Mouse (Mus musculus) liver, embryonic 11.5 days (tissue): Measurements from ENCODE around the gene Rtn4r. TPM values are rescaled to one million over a fixed set of nuclear protein-coding genes. Genes with fewer than 3 reads are reported as not detected.

Source experiments
- ATAC-seq: fragments of 200-750 bp; cut with Nextera tagmentation; replicated peaks from 2 replicates; pipeline ENCODE4 v1.8.0; 2017; ENCODE audit warnings: moderate number of reproducible peaks, mild to moderate bottlenecking, moderate TSS enrichment, moderate library complexity; ENCODE audit not compliant: low FRiP score
- DNase-seq: peaks from one replicate; pipeline ENCODE4 v3.0.0-alpha.2; 2017; ENCODE audit warnings: low spot score
- H3K27ac ChIP-seq: fragments of 300-500 bp; sonication (generic); 2 replicates; pipeline ENCODE4 v1.5.1; 2014; ENCODE audit warnings: mild to moderate bottlenecking, low read depth, low read length, control low read depth
- H3K27me3 ChIP-seq: fragments of 300-500 bp; sonication (generic); replicated peaks from 2 replicates; pipeline ENCODE4 v1.6.1; 2014; ENCODE audit warnings: low read length, mixed read lengths; ENCODE audit not compliant: control insufficient read depth, insufficient read depth
- H3K36me3 ChIP-seq: fragments of 300-500 bp; sonication (generic); 2 replicates; pipeline ENCODE4 v1.6.1; 2014; ENCODE audit warnings: mild to moderate bottlenecking, low read length, moderate library complexity, mixed read lengths; ENCODE audit not compliant: control insufficient read depth, insufficient read depth
- H3K4me1 ChIP-seq: fragments of 300-500 bp; sonication (generic); replicated peaks from 2 replicates; pipeline ENCODE4 v1.6.1; 2014; ENCODE audit warnings: low read length, mixed read lengths; ENCODE audit not compliant: control insufficient read depth, insufficient read depth
- H3K4me2 ChIP-seq: fragments of 300-500 bp; sonication (generic); 2 replicates; pipeline ENCODE4 v1.6.1; 2014; ENCODE audit warnings: mild to moderate bottlenecking, control low read depth, moderate library complexity
- H3K4me3 ChIP-seq: fragments of 300-500 bp; sonication (generic); 2 replicates; pipeline ENCODE4 v1.5.1; 2014; ENCODE audit warnings: low read depth, low read length, control low read depth
- H3K9ac ChIP-seq: fragments of 300-500 bp; sonication (generic); 2 replicates; pipeline ENCODE4 v1.6.1; 2014; ENCODE audit warnings: low read depth, low read length, control low read depth
- H3K9me3 ChIP-seq: fragments of 300-500 bp; sonication (generic); 2 replicates; pipeline ENCODE4 v1.6.1; 2016; ENCODE audit warnings: low read length, inconsistent platforms, mixed read lengths; ENCODE audit not compliant: control insufficient read depth
- WGBS: fragments of 180-500 bp; shearing (Covaris S2); extraction: QIAGEN DNeasy Blood & Tissue Kit; methylation state at CpG from one replicate; pipeline ENCODE4 v1.1.7; 2014; 5-methylcytosine and 5-hydroxymethylcytosine counted together
- polyA plus RNA-seq: library from polyadenylated mRNA; unstranded; fragments of >200 nt; fragmentation: Nextera tagmentation; extraction: Ambion mirVana; gene quantifications from 2 replicates; pipeline ENCODE4 v1.2.1, GENCODE M21; 2014

The Rtn4r gene
- polyA plus RNA-seq, 1 experiment from 2014 or later = 0.96 TPM

- ATAC-seq = no peak
- peak overlapping the region; percentile 87; the same call in 1 of the 2 replicates for H3K4me2 ChIP-seq
- 65% methylated on average over 6 of the region's 6 CpGs for WGBS
Measured at GRCm38 (mm10) chr16:18128564-18128935, 1.1 kb downstream of the Rtn4r start.

GRCm38 (mm10) chr16:18129413-18129812, 2.0 kb downstream of the Rtn4r start:
- Histone ChIP-seq H3K27me3 (peaks cover 45% of the 10 kb centered on the region), H3K36me3 (no peaks in the 10 kb centered on the region), H3K9me3 (no peaks in the 10 kb centered on the region), H3K4me2 (no peak overlapping the region), H3K4me3 (no peak overlapping the region), H3K9ac (no peak overlapping the region), H3K4me1 (peaks cover 5% of the 10 kb centered on the region; the same call in 1 of the 2 replicates), H3K27ac (no peak overlapping the region)
- ATAC-seq (no peak), DNase-seq (no peak)
- 59% methylated on average over 5 of the region's 5 CpGs for WGBS

More at GRCm38 (mm10) chr16:18128564-18128935, 1.1 kb downstream of the Rtn4r start:
- Histone ChIP-seq H3K4me3 (no peak overlapping the region), H3K9me3 (no peaks in the 10 kb centered on the region), H3K27ac (no peak overlapping the region), H3K27me3 (peaks cover 47% of the 10 kb centered on the region), H3K4me1 (peaks cover 5% of the 10 kb centered on the region; the same call in 1 of the 2 replicates), H3K9ac (no peak overlapping the region), H3K36me3 (no peaks in the 10 kb centered on the region)
- DNase-seq = no peak

GRCm38 (mm10) chr16:18130288-18130687, 2.8 kb downstream of the Rtn4r start:
- peaks cover 42% of the 10 kb centered on the region for H3K27me3 ChIP-seq
- DNase-seq (no peak), ATAC-seq (no peak)
- H3K4me1 ChIP-seq = peaks cover 12% of the 10 kb centered on the region
- H3K4me3 ChIP-seq = no peak overlapping the region
- no peaks in the 10 kb centered on the region for H3K9me3 ChIP-seq
- H3K4me2 ChIP-seq = no peak overlapping the region
- no peak overlapping the region for H3K27ac ChIP-seq
- H3K9ac ChIP-seq = no peak overlapping the region
- WGBS = 54% methylated on average over 4 of the region's 4 CpGs
- H3K36me3 ChIP-seq = no peaks in the 10 kb centered on the region

DNA sequence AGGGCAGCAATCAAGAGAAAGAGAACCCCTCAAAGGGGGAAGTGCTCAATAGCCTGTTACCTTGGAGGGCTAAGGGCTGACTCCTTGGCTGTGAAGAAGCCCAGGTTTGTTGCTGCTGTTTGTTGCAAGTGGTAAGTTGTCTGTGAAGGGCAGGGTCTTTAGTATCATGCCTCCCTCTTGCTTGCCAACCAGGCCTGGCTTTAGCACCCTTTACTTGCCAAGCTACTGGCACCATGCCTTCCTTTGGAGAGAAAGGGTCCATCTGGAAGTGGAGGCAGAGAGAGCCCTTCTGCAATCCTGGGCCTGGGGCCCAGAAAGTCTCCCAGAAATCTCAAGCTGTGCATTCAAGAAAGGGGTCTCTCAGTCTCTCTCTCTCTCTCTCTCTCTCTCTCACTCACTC, 3.3 kb downstream of the Rtn4r start:
- Histone ChIP-seq H3K4me1 (peaks cover 16% of the 10 kb centered on the region), H3K27me3 (peaks cover 42% of the 10 kb centered on the region), H3K4me3 (no peak overlapping the region), H3K9me3 (no peaks in the 10 kb centered on the region), H3K27ac (no peak overlapping the region), H3K9ac (no peak overlapping the region), H3K36me3 (no peaks in the 10 kb centered on the region), H3K4me2 (no peak overlapping the region)
- ATAC-seq (no peak), DNase-seq (no peak)

DNA sequence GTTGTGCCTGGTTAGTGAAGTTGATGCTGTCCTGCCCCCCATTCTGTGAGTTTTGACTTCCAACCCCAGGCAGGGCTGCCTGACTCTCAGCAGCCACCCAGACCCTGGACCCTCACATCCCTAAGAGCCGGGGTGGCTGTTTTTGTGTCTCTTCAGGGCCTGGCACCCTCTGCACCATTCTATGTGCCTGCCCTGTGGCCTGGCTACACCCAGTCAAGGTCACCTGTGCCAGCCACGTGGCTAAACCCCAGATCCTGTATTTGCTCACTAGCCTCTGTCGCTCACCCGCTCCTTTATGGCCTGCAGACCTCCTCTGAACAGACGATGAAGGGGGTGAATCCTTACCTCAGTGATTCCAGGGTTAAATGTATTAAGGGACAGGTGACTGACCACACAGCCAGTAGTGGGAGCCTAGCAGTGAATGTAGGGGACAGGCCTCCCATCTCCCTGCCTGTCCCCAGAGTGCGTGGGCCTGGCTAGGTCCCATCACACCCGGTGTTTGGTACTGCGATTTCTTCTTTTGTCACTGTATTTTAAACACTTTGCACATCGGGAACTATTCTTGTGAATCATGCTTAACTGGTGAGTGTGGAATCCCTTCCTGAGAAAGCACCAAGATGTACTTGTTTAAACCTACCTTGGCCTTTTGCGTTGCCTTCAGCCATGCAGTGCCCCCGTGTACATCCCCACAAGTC, 4.0 kb downstream of the Rtn4r start:
- Histone ChIP-seq H3K27me3 (peaks cover 37% of the 10 kb centered on the region), H3K4me1 (peaks cover 17% of the 10 kb centered on the region), H3K4me2 (no peak overlapping the region), H3K36me3 (no peaks in the 10 kb centered on the region), H3K4me3 (no peak overlapping the region), H3K9me3 (no peaks in the 10 kb centered on the region), H3K9ac (no peak overlapping the region), H3K27ac (no peak overlapping the region)
- ATAC-seq (no peak), DNase-seq (no peak)
- WGBS = 79% methylated on average over 11 of the region's 11 CpGs

- Histone ChIP-seq H3K36me3 (no peaks in the 10 kb centered on the region), H3K9ac (no peak overlapping the region), H3K9me3 (no peaks in the 10 kb centered on the region), H3K27ac (no peak overlapping the region), H3K27me3 (peaks cover 30% of the 10 kb centered on the region), H3K4me2 (no peak overlapping the region), H3K4me3 (no peak overlapping the region), H3K4me1 (peaks cover 17% of the 10 kb centered on the region)
- no peak for ATAC-seq
- 72% methylated on average over 1 of the region's 1 CpGs for WGBS
- no peak for DNase-seq
Measured at GRCm38 (mm10) chr16:18132026-18132425, 4.6 kb downstream of the Rtn4r start.

DNA sequence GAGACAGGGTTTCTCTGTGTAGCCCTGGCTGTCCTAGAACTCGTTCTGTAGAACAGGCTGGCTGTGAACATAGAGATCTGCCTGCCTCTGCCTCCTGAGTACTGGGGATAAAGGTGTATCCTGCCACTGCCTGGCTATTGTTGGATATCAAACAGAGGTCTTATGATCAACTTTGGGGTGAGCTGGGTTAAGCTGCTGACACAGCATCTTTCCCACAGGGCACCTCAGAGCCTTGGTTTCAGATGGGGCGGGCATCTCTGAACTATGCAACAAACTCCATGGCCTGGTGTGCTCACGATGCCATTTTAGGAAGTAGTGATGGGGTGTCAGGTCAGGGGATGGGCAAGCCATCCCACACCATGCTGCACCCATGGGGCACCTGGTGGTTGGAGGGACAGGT, 5.1 kb downstream of the Rtn4r start:
- H3K4me2 ChIP-seq = no peak overlapping the region
- peaks cover 17% of the 10 kb centered on the region for H3K4me1 ChIP-seq
- no peak overlapping the region for H3K9ac ChIP-seq
- H3K27me3 ChIP-seq = peaks cover 25% of the 10 kb centered on the region
- no peak overlapping the region for H3K27ac ChIP-seq
- 76% methylated on average over 3 of the region's 3 CpGs for WGBS
- DNase-seq (no peak), ATAC-seq (no peak)
- H3K9me3 ChIP-seq = no peaks in the 10 kb centered on the region
- no peak overlapping the region for H3K4me3 ChIP-seq
- no peaks in the 10 kb centered on the region for H3K36me3 ChIP-seq

DNA sequence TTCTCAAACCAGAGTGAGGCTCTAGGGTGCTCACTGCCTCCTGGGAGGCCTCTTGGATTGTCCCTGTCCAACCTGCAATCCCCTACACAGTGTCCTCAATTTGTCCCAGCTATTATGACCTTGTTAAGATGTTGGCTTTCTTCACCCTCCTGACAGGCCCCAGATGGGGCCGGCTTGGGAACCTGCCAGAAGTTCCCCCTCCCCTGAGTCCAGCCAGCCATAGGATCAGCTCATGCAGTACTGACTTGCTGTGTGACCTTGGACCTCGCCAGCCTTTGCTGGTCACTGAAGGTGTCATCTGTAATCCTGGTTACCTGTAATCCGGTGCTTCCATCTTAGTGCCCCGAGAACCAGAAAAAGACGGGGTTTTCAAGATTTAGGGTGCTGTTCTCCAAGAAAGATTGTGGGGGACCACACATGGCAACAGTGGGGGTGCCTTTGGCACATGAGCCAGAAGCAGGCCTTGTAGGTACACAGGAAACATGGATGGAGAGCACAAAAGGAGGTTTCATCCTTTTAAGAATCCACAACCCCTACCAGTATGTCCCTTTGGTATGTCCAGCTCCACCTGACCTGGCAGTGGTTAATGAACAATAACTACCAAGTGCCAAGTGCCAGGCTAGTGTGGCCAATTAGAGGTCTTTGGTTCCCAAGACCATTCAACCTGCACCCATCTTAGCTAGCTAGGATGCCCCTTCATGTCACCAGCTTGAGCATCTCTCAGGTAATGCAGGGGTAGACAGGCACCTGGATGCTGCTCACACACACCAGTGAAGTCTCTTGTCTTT, 5.9 kb downstream of the Rtn4r start:
- Histone ChIP-seq H3K27me3 (peaks cover 17% of the 10 kb centered on the region), H3K27ac (no peak overlapping the region), H3K4me2 (no peak overlapping the region), H3K4me1 (peaks cover 12% of the 10 kb centered on the region), H3K4me3 (no peak overlapping the region), H3K36me3 (no peaks in the 10 kb centered on the region), H3K9ac (no peak overlapping the region), H3K9me3 (no peaks in the 10 kb centered on the region)
- DNase-seq = no peak
- WGBS = 77% methylated on average over 5 of the region's 5 CpGs
- ATAC-seq = no peak

DNA sequence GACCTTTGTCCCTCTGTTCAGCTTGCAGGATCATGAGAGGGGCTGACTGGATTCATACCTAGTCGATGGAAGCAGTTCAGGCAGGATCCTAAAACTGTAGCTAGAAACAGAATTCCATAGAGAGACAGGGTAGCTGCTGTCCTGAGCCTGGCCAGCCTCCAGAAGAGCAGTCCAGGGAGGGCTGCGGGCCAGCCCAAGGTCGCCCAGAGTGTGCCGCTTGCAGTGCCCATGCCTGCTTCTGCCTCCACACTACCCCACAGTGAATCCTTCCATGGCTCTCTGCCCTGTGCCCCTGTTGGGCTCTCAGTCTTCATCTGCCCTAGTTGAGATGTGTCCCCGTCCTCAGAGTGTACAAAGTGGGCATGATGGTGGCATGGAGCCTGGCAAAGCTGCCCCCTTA, 7.8 kb downstream of the Rtn4r start:
- no peak for DNase-seq
- Histone ChIP-seq H3K4me1 (peaks cover 12% of the 10 kb centered on the region), H3K4me2 (no peak overlapping the region), H3K4me3 (no peak overlapping the region), H3K27me3 (peaks cover 4% of the 10 kb centered on the region; the same call in 1 of the 2 replicates), H3K27ac (no peak overlapping the region), H3K9me3 (no peaks in the 10 kb centered on the region), H3K36me3 (no peaks in the 10 kb centered on the region), H3K9ac (no peak overlapping the region)
- 81% methylated on average over 5 of the region's 5 CpGs for WGBS
- no peak for ATAC-seq
